In the genomic region with DNA sequence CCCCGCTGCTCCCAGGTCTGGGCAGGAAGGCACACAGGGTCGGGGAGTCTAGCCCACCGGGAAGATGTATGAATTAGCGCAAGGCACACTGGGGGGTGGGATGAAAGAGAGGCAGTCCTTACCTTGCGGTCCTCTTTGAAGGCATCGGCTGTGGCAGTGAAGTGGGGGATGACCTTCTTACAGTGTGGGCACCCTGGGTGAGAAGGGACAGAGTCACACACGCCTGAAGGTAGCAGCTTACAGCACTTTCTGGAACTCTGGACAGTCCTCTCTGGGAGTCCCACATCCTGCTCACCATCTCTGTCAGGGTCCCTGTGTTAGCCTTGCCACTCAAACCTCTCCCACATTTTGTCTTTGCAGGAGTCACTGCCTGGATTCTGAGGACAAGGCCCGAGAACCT, we compare ENCODE assay signal across 32 mouse cellular contexts.
"Had no signal": no experiment of that assay in that cellular context is flagged by ENCODE, and none has a peak within 500 bp of the region (broad histone marks: within the 10 kb centered on the region; RNA-seq: fewer than 3 reads in every experiment).

No protein-coding gene starts in this region.

- H3K27me3 ChIP-seq: limb, embryonic 12.5 days; limb, embryonic 13.5 days; limb, embryonic 15.5 days; liver, embryonic 12.5 days; liver, embryonic 13.5 days; liver, embryonic 15.5 days; lung, embryonic 15.5 days; megakaryocyte, embryonic 14.5 days; midbrain, embryonic 13.5 days; midbrain, embryonic 15.5 days; neural tube, embryonic 12.5 days had no signal

- DNase-seq: left cerebral cortex, postnatal 4 days; liver; liver, embryonic 13.5 days; liver, postnatal 0 days; lung, adult 18-20 months; lung, adult 2 months; lung, embryonic 14.5 days; lung, postnatal 10 days; lung, postnatal 14 days; lung, postnatal 36 days; lung, postnatal 4 days; midbrain, embryonic 14.5 days had no signal

- H3K27ac ChIP-seq: limb, embryonic 10.5 days; limb, embryonic 12.5 days; limb, embryonic 13.5 days; limb, embryonic 15.5 days; liver, embryonic 12.5 days; liver, embryonic 13.5 days; liver, embryonic 14.5 days; liver, embryonic 15.5 days; lung, embryonic 15.5 days; macrophage; midbrain, embryonic 10.5 days; midbrain, embryonic 12.5 days; midbrain, embryonic 13.5 days; midbrain, embryonic 15.5 days; neural tube, embryonic 12.5 days had no signal

- H3K4me1 ChIP-seq: limb, embryonic 12.5 days; limb, embryonic 13.5 days; limb, embryonic 15.5 days; liver, embryonic 12.5 days; liver, embryonic 13.5 days; liver, embryonic 15.5 days; lung, embryonic 15.5 days; megakaryocyte, embryonic 14.5 days; midbrain, embryonic 12.5 days; midbrain, embryonic 15.5 days; neural tube, embryonic 12.5 days had no signal

- ATAC-seq: liver, embryonic 12.5 days; liver, postnatal 0 days; lung, postnatal 0 days; midbrain, embryonic 13.5 days; midbrain, embryonic 15.5 days; midbrain, embryonic 16.5 days had no signal

- H3K4me3 ChIP-seq: limb, embryonic 10.5 days; limb, embryonic 12.5 days; limb, embryonic 13.5 days; limb, embryonic 15.5 days; liver, embryonic 12.5 days; liver, embryonic 13.5 days; liver, embryonic 15.5 days; lung, embryonic 15.5 days; megakaryocyte, embryonic 14.5 days; midbrain, embryonic 10.5 days; midbrain, embryonic 12.5 days; midbrain, embryonic 13.5 days; midbrain, embryonic 15.5 days; myocyte; neural tube, embryonic 12.5 days had no signal

- H3K9ac ChIP-seq: limb, embryonic 12.5 days; limb, embryonic 13.5 days; limb, embryonic 15.5 days; liver, embryonic 12.5 days; liver, embryonic 13.5 days; liver, embryonic 14.5 days; liver, embryonic 15.5 days; liver, postnatal 0 days; lung, embryonic 14.5 days; lung, embryonic 15.5 days; midbrain, embryonic 12.5 days; midbrain, embryonic 13.5 days; midbrain, embryonic 15.5 days; neural tube, embryonic 12.5 days had no signal

- H3K9me3 ChIP-seq: limb, embryonic 10.5 days; limb, embryonic 12.5 days; limb, embryonic 13.5 days; limb, embryonic 15.5 days; liver, embryonic 12.5 days; liver, embryonic 13.5 days; liver, embryonic 15.5 days; lung, embryonic 15.5 days; megakaryocyte, embryonic 14.5 days; midbrain, embryonic 10.5 days; midbrain, embryonic 12.5 days; midbrain, embryonic 13.5 days; midbrain, embryonic 15.5 days; neural tube, embryonic 12.5 days had no signal

- H3K4me2 ChIP-seq: limb, embryonic 12.5 days; limb, embryonic 13.5 days; limb, embryonic 15.5 days; liver, embryonic 11.5 days; liver, embryonic 12.5 days; liver, embryonic 13.5 days; liver, embryonic 15.5 days; lung, embryonic 14.5 days; lung, embryonic 15.5 days; midbrain, embryonic 11.5 days; midbrain, embryonic 12.5 days; midbrain, embryonic 13.5 days; midbrain, embryonic 15.5 days; neural tube, embryonic 12.5 days had no signal

- H3K36me3 ChIP-seq: lung, embryonic 15.5 days; midbrain, embryonic 15.5 days had no signal
